Mouse (Mus musculus) embryonic facial prominence, embryonic 10.5 days (tissue): ENCODE measurements around the gene Psmd11. TPM values are rescaled to one million over a fixed set of nuclear protein-coding genes. Genes with fewer than 3 reads are reported as not detected.
A peak's percentile ranks its signal among the peaks of the same experiment; 100 is the strongest.

Experiments
- DNase-seq: peaks from one replicate; pipeline ENCODE4 v3.0.0-alpha.2; 2017; ENCODE audit warnings: low spot score
- H3K27ac ChIP-seq: fragments of 300-500 bp; sonication (generic); replicated peaks from 2 replicates; pipeline ENCODE4 v1.5.1; 2016; ENCODE audit warnings: mild to moderate bottlenecking
- H3K27me3 ChIP-seq: fragments of 300-500 bp; sonication (generic); replicated peaks from 2 replicates; pipeline ENCODE4 v1.6.1; 2016; ENCODE audit warnings: low read depth, mild to moderate bottlenecking; ENCODE audit not compliant: poor library complexity, severe bottlenecking
- H3K36me3 ChIP-seq: fragments of 300-500 bp; sonication (generic); replicated peaks from 2 replicates; pipeline ENCODE4 v1.6.1; 2016; ENCODE audit warnings: mild to moderate bottlenecking, moderate library complexity
- H3K4me1 ChIP-seq: fragments of 300-500 bp; sonication (generic); 2 replicates; pipeline ENCODE4 v1.6.1; 2016
- H3K4me3 ChIP-seq: fragments of 300-500 bp; sonication (generic); 2 replicates; pipeline ENCODE4 v1.5.1; 2016; ENCODE audit warnings: mild to moderate bottlenecking, moderate library complexity
- H3K9me3 ChIP-seq: fragments of 300-500 bp; sonication (generic); 2 replicates; pipeline ENCODE4 v1.6.1; 2016; ENCODE audit warnings: mild to moderate bottlenecking
- WGBS: fragments of 180-500 bp; shearing (Covaris S2); methylation state at CpG from one replicate; pipeline ENCODE4 v1.1.7; 2016; 5-methylcytosine and 5-hydroxymethylcytosine counted together
- polyA plus RNA-seq: library from polyadenylated mRNA; unstranded; fragments of >200 nt; fragmentation: Nextera tagmentation; extraction: Ambion mirVana; gene quantifications from 2 replicates; pipeline ENCODE4 v1.2.1, GENCODE M21; 2016

The Psmd11 gene
- polyA plus RNA-seq, 1 experiment from 2014 or later, result 387 TPM

- DNase-seq, result no peak
- H3K4me1 ChIP-seq, result peaks cover 50% of the 10 kb centered on the region
- peak overlapping the region; percentile 25 for H3K27ac ChIP-seq
- 56% methylated on average over 12 of the region's 12 CpGs for WGBS
- no peaks in the 10 kb centered on the region for H3K9me3 ChIP-seq
- H3K4me3 ChIP-seq, result no peak overlapping the region
- peaks cover 11% of the 10 kb centered on the region; the same call in 1 of the 2 replicates for H3K27me3 ChIP-seq
- no peaks in the 10 kb centered on the region for H3K36me3 ChIP-seq
Observed at GRCm38 (mm10) chr11:80489172-80489881, 60.9 kb downstream of the Psmd11 start.

GRCm38 (mm10) chr11:80489882-80490196 is 61.4 kb downstream of the Psmd11 start:
- H3K27ac ChIP-seq, result peak overlapping the region; percentile 25; the same call in 1 of the 2 replicates
- no peaks in the 10 kb centered on the region for H3K36me3 ChIP-seq
- DNase-seq, result no peak
- H3K27me3 ChIP-seq, result peaks cover 10% of the 10 kb centered on the region; the same call in 1 of the 2 replicates
- 51% methylated on average over 5 of the region's 5 CpGs for WGBS
- no peak overlapping the region for H3K4me3 ChIP-seq
- H3K9me3 ChIP-seq, result no peaks in the 10 kb centered on the region
- peaks cover 46% of the 10 kb centered on the region for H3K4me1 ChIP-seq

- no peaks in the 10 kb centered on the region for H3K27me3 ChIP-seq
- H3K9me3 ChIP-seq, result no peaks in the 10 kb centered on the region
- H3K4me3 ChIP-seq, result no peak overlapping the region
- 67% methylated on average over 10 of the region's 10 CpGs for WGBS
- H3K36me3 ChIP-seq, result no peaks in the 10 kb centered on the region
- peak overlapping the region; percentile 60 for H3K27ac ChIP-seq
- DNase-seq, result no peak
- H3K4me1 ChIP-seq, result peaks cover 40% of the 10 kb centered on the region
Observed at GRCm38 (mm10) chr11:80490831-80491230, 62.4 kb downstream of the Psmd11 start.

GRCm38 (mm10) chr11:80493186-80493585 is 64.8 kb downstream of the Psmd11 start:
- no peak overlapping the region for H3K27ac ChIP-seq
- WGBS, result 93% methylated on average over 5 of the region's 5 CpGs
- no peaks in the 10 kb centered on the region for H3K9me3 ChIP-seq
- no peaks in the 10 kb centered on the region for H3K27me3 ChIP-seq
- no peak for DNase-seq
- no peaks in the 10 kb centered on the region for H3K36me3 ChIP-seq
- peaks cover 30% of the 10 kb centered on the region for H3K4me1 ChIP-seq
- H3K4me3 ChIP-seq, result no peak overlapping the region

- Histone ChIP-seq H3K9me3 (no peaks in the 10 kb centered on the region), H3K4me1 (peaks cover 27% of the 10 kb centered on the region), H3K27me3 (no peaks in the 10 kb centered on the region), H3K27ac (no peak overlapping the region), H3K4me3 (no peak overlapping the region), H3K36me3 (no peaks in the 10 kb centered on the region)
- 84% methylated on average over 9 of the region's 9 CpGs for WGBS
- no peak for DNase-seq
Observed at GRCm38 (mm10) chr11:80494852-80495251, 66.4 kb downstream of the Psmd11 start.

GRCm38 (mm10) chr11:80495972-80496371 is 67.6 kb downstream of the Psmd11 start:
- H3K9me3 ChIP-seq, result no peaks in the 10 kb centered on the region
- WGBS, result 91% methylated on average over 6 of the region's 6 CpGs
- H3K27ac ChIP-seq, result no peak overlapping the region
- H3K36me3 ChIP-seq, result no peaks in the 10 kb centered on the region
- H3K4me3 ChIP-seq, result no peak overlapping the region
- no peak for DNase-seq
- H3K27me3 ChIP-seq, result no peaks in the 10 kb centered on the region
- H3K4me1 ChIP-seq, result peaks cover 15% of the 10 kb centered on the region

- H3K4me3 ChIP-seq, result no peak overlapping the region
- H3K4me1 ChIP-seq, result peaks cover 12% of the 10 kb centered on the region
- no peak overlapping the region for H3K27ac ChIP-seq
- WGBS, result 82% methylated on average over 1 of the region's 1 CpGs
- DNase-seq, result no peak
- no peaks in the 10 kb centered on the region for H3K36me3 ChIP-seq
- no peaks in the 10 kb centered on the region for H3K27me3 ChIP-seq
- no peaks in the 10 kb centered on the region for H3K9me3 ChIP-seq
Observed at GRCm38 (mm10) chr11:80496640-80497039, 68.2 kb downstream of the Psmd11 start.

GRCm38 (mm10) chr11:80497225-80497919 is 69.0 kb downstream of the Psmd11 start:
- DNase-seq, result no peak
- Histone ChIP-seq H3K27ac (no peak overlapping the region), H3K4me1 (peaks cover 12% of the 10 kb centered on the region), H3K27me3 (no peaks in the 10 kb centered on the region), H3K9me3 (no peaks in the 10 kb centered on the region), H3K4me3 (no peak overlapping the region), H3K36me3 (no peaks in the 10 kb centered on the region)
- WGBS, result 88% methylated on average over 10 of the region's 10 CpGs

- Histone ChIP-seq H3K9me3 (no peaks in the 10 kb centered on the region), H3K27me3 (no peaks in the 10 kb centered on the region), H3K27ac (no peak overlapping the region; the same call in 1 of the 2 replicates), H3K4me3 (no peak overlapping the region), H3K4me1 (peaks cover 15% of the 10 kb centered on the region), H3K36me3 (no peaks in the 10 kb centered on the region)
- WGBS, result 70% methylated on average over 11 of the region's 11 CpGs
- no peak for DNase-seq
Observed at GRCm38 (mm10) chr11:80498328-80499070, 70.1 kb downstream of the Psmd11 start.

- no peaks in the 10 kb centered on the region for H3K36me3 ChIP-seq
- H3K4me1 ChIP-seq, result peaks cover 26% of the 10 kb centered on the region
- DNase-seq, result no peak
- WGBS, result 77% methylated on average over 4 of the region's 4 CpGs
- H3K9me3 ChIP-seq, result no peaks in the 10 kb centered on the region
- no peak overlapping the region for H3K4me3 ChIP-seq
- no peak overlapping the region for H3K27ac ChIP-seq
- H3K27me3 ChIP-seq, result no peaks in the 10 kb centered on the region
Observed at GRCm38 (mm10) chr11:80499550-80499952, 71.1 kb downstream of the Psmd11 start.

- Histone ChIP-seq H3K27me3 (no peaks in the 10 kb centered on the region), H3K36me3 (no peaks in the 10 kb centered on the region), H3K9me3 (no peaks in the 10 kb centered on the region), H3K27ac (peak overlapping the region; percentile 86), H3K4me3 (no peak overlapping the region), H3K4me1 (peaks cover 38% of the 10 kb centered on the region)
- 84% methylated on average over 6 of the region's 6 CpGs for WGBS
- no peak for DNase-seq
Observed at GRCm38 (mm10) chr11:80503281-80503680, 74.9 kb downstream of the Psmd11 start.

GRCm38 (mm10) chr11:80503726-80504452 is 75.5 kb downstream of the Psmd11 start:
- peak; percentile 77 for DNase-seq
- 25% methylated on average over 13 of the region's 13 CpGs for WGBS
- H3K36me3 ChIP-seq, result no peaks in the 10 kb centered on the region
- peaks cover 40% of the 10 kb centered on the region for H3K4me1 ChIP-seq
- no peaks in the 10 kb centered on the region for H3K27me3 ChIP-seq
- peak overlapping the region; percentile 4; the same call in 1 of the 2 replicates for H3K4me3 ChIP-seq
- H3K9me3 ChIP-seq, result no peaks in the 10 kb centered on the region
- peak overlapping the region; percentile 86 for H3K27ac ChIP-seq
